Comparison of ENCODE assay signal across 7 mouse cellular contexts in the genomic region with DNA sequence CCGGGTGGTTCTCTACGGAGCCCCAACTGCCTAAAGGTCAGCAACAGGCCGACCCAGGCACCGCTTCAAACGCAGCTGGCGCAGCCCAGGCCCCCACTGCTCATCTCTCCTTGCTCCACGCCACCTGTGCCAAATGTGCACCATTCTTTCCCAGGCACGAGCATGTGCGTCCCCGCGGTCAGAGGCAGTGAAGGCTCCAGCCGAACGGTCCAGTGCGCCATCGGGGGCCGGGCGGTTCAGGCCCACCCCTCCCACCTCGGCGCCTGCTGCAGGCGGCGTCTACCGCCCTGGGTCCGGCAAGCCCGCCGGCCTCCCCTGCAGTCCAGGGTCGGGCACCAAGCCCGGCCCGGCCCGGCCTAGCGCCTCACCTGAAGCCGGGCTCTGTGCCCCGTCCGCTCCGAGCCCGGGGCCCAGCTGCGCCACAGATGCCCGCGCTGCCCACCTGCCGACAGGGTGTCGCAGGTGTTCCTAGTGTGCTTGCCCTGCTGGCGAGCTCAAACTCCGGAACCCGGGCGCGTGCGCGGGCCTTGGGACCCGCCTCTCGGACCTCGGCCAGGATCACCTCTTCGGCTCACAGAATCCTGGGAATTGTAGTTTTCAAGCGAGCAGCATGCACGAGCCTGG. TPM values are rescaled to one million over a fixed set of nuclear protein-coding genes. Genes with fewer than 3 reads are reported as not detected.
DNase-seq lines count a peak whose midpoint lies in the region; ATAC-seq and TF ChIP-seq lines count a peak whose summit lies in the region.

No protein-coding gene starts in this region.

- peak overlapping the region; percentile 86 for H3K4me2 ChIP-seq in embryonic facial prominence, embryonic 12.5 days (replicated peaks)
- peak overlapping the region; percentile 81 for H3K4me2 ChIP-seq in midbrain, embryonic 13.5 days (replicated peaks)
- H3K4me2 ChIP-seq in stomach, embryonic 16.5 days (ENCODE audit: low read depth, low read length) = peak overlapping the region; percentile 97

- no peaks in the 10 kb centered on the region for H3K36me3 ChIP-seq in embryonic facial prominence, embryonic 12.5 days
- H3K36me3 ChIP-seq in kidney, adult 2 months (ENCODE audit: control insufficient read depth, insufficient read depth, low read length) = no peaks in the 10 kb centered on the region
- H3K36me3 ChIP-seq in limb, embryonic 10.5 days = no peaks in the 10 kb centered on the region
- 0 out of 2 replicates have a peak, but pooled peaks cover 6% of the 10 kb centered on the region for H3K36me3 ChIP-seq in midbrain, embryonic 13.5 days
- no peaks in the 10 kb centered on the region for H3K36me3 ChIP-seq in stomach, embryonic 16.5 days (ENCODE audit: control insufficient read depth, insufficient read depth, low read length)

- H3K27ac ChIP-seq in embryonic facial prominence, embryonic 12.5 days = no peak overlapping the region
- H3K27ac ChIP-seq in kidney, adult 2 months (ENCODE audit: insufficient read depth, low read depth, low read length) = no peak overlapping the region
- peak overlapping the region; percentile 86 for H3K27ac ChIP-seq in limb, embryonic 10.5 days
- H3K27ac ChIP-seq in midbrain, embryonic 13.5 days = no peak overlapping the region
- H3K27ac ChIP-seq in stomach, embryonic 16.5 days (ENCODE audit: low read length) = no peak overlapping the region

- 0 out of 2 replicates have a peak, but pooled peaks have one; percentile 9 for TF ChIP-seq CTCF in kidney, adult 2 months (conservative IDR thresholded peaks at IDR 0.05; ENCODE audit: insufficient read depth, insufficient read length, low read depth, low read length)

- H3K9me3 ChIP-seq in embryonic facial prominence, embryonic 12.5 days = no peaks in the 10 kb centered on the region
- no peaks in the 10 kb centered on the region for H3K9me3 ChIP-seq in limb, embryonic 10.5 days (replicated peaks)
- no peaks in the 10 kb centered on the region for H3K9me3 ChIP-seq in midbrain, embryonic 13.5 days
- H3K9me3 ChIP-seq in stomach, embryonic 16.5 days (replicated peaks; ENCODE audit: control insufficient read depth, low read length) = no peaks in the 10 kb centered on the region

- TF ChIP-seq POLR2A in kidney, adult 2 months (IDR thresholded peaks at IDR 0.05; ENCODE audit: low read depth, low read length) = no peak

- ATAC-seq in embryonic facial prominence, embryonic 12.5 days (ENCODE audit: insufficient number of reproducible peaks, insufficient read depth, low FRiP score, low TSS enrichment) = peak; percentile 64; the same call in 1 of the 2 replicates
- peak; percentile 91 for ATAC-seq in midbrain, embryonic 13.5 days
- ATAC-seq in stomach, embryonic 16.5 days (ENCODE audit: insufficient read depth, low FRiP score) = peak; percentile 87

- H3K4me1 ChIP-seq in embryonic facial prominence, embryonic 12.5 days = peaks cover 5% of the 10 kb centered on the region
- 0 out of 2 replicates have a peak, but pooled peaks cover 3% of the 10 kb centered on the region for H3K4me1 ChIP-seq in kidney, adult 2 months (ENCODE audit: control insufficient read depth, insufficient read depth, low read length)
- H3K4me1 ChIP-seq in limb, embryonic 10.5 days = peaks cover 9% of the 10 kb centered on the region
- peaks cover 31% of the 10 kb centered on the region for H3K4me1 ChIP-seq in midbrain, embryonic 13.5 days (replicated peaks)
- H3K4me1 ChIP-seq in stomach, embryonic 16.5 days (ENCODE audit: control insufficient read depth, insufficient read depth, low read length) = peaks cover 4% of the 10 kb centered on the region; the same call in 1 of the 2 replicates

- H3K27me3 ChIP-seq in embryonic facial prominence, embryonic 12.5 days = no peaks in the 10 kb centered on the region
- H3K27me3 ChIP-seq in kidney, adult 2 months (replicated peaks; ENCODE audit: control insufficient read depth, insufficient read depth, low read length) = no peaks in the 10 kb centered on the region
- H3K27me3 ChIP-seq in limb, embryonic 10.5 days (ENCODE audit: low read depth, poor library complexity, severe bottlenecking) = peaks cover 5% of the 10 kb centered on the region; the same call in 1 of the 2 replicates
- H3K27me3 ChIP-seq in midbrain, embryonic 13.5 days = no peaks in the 10 kb centered on the region
- H3K27me3 ChIP-seq in stomach, embryonic 16.5 days (ENCODE audit: control insufficient read depth, insufficient read depth, low read length) = no peaks in the 10 kb centered on the region

- H3K9ac ChIP-seq in embryonic facial prominence, embryonic 12.5 days = peak overlapping the region; percentile 80
- H3K9ac ChIP-seq in midbrain, embryonic 13.5 days (replicated peaks) = peak overlapping the region; percentile 89
- peak overlapping the region; percentile 88 for H3K9ac ChIP-seq in stomach, embryonic 16.5 days (ENCODE audit: low read length)

- under 1% methylated on average over 53 of the region's 53 CpGs for WGBS in embryonic facial prominence, embryonic 12.5 days
- WGBS in kidney, adult 2 months = under 1% methylated on average over 53 of the region's 53 CpGs
- WGBS in limb, embryonic 10.5 days = under 1% methylated on average over 53 of the region's 53 CpGs
- under 1% methylated on average over 53 of the region's 53 CpGs for WGBS in midbrain, embryonic 13.5 days
- WGBS in stomach, embryonic 16.5 days = under 1% methylated on average over 53 of the region's 53 CpGs

- peak; percentile 96 for DNase-seq in brain, adult 2 months (ENCODE audit: low read depth, low spot score)
- DNase-seq in heart, adult 18-20 months = peak; percentile 88 to 93
- peak; percentile 94 for DNase-seq in kidney, adult 2 months
- DNase-seq in limb, embryonic 10.5 days (ENCODE audit: low spot score) = peak; percentile 89

- H3K4me3 ChIP-seq in embryonic facial prominence, embryonic 12.5 days = peak overlapping the region; percentile 87
- peak overlapping the region; percentile 70 for H3K4me3 ChIP-seq in kidney, adult 2 months (ENCODE audit: insufficient read depth, low read depth, low read length)
- H3K4me3 ChIP-seq in limb, embryonic 10.5 days = peak overlapping the region; percentile 90
- H3K4me3 ChIP-seq in midbrain, embryonic 13.5 days (replicated peaks) = peak overlapping the region; percentile 90
- H3K4me3 ChIP-seq in stomach, embryonic 16.5 days (replicated peaks; ENCODE audit: low read length) = peak overlapping the region; percentile 90

RNA-seq across cellular contexts. Expression of a gene that starts 1.3 kb away (rescaled TPM):
- polyA plus RNA-seq in embryonic facial prominence, embryonic 12.5 days (2016; fragmentation: Nextera tagmentation; extraction: Ambion mirVana) = 13.9 and 15.0 TPM in 2 replicates
- 10 to 100 TPM; 14.7 to 16.6 TPM for total RNA-seq in heart, adult 18-20 months (2021)
- 16.7 and 20.6 TPM in 2 replicates for polyA plus RNA-seq in kidney, adult 2 months (2012; rRNA removed)
- 11.5 and 12.5 TPM in 2 replicates for polyA plus RNA-seq in limb, embryonic 10.5 days (2016; fragmentation: Nextera tagmentation; extraction: Ambion mirVana)
- polyA plus RNA-seq in midbrain, embryonic 13.5 days (2015; fragmentation: Nextera tagmentation; extraction: Ambion mirVana) = 20.8 and 23.2 TPM in 2 replicates
- polyA plus RNA-seq in stomach, embryonic 16.5 days (2015; fragmentation: Nextera tagmentation; extraction: Ambion mirVana) = 15.6 and 16.2 TPM in 2 replicates

RNA-seq across cellular contexts. Expression of a gene that starts 44.8 kb away (rescaled TPM):
- 2.1 and 2.2 TPM in 2 replicates for polyA plus RNA-seq in embryonic facial prominence, embryonic 12.5 days (2016; fragmentation: Nextera tagmentation; extraction: Ambion mirVana)
- under 1 TPM; 0.26 to 0.47 TPM for total RNA-seq in heart, adult 18-20 months (2021)
- polyA plus RNA-seq in kidney, adult 2 months (2012; rRNA removed) = 0.25 and 0.65 TPM in 2 replicates
- polyA plus RNA-seq in limb, embryonic 10.5 days (2016; fragmentation: Nextera tagmentation; extraction: Ambion mirVana) = 0.40 and 0.65 TPM in 2 replicates
- 0.89 and 0.96 TPM in 2 replicates for polyA plus RNA-seq in midbrain, embryonic 13.5 days (2015; fragmentation: Nextera tagmentation; extraction: Ambion mirVana)
- 5.8 and 6.7 TPM in 2 replicates for polyA plus RNA-seq in stomach, embryonic 16.5 days (2015; fragmentation: Nextera tagmentation; extraction: Ambion mirVana)
